Mouse (Mus musculus) heart, adult 18-20 months (tissue): ENCODE data around the gene Smim27. TPM values are rescaled to one million over a fixed set of nuclear protein-coding genes. Genes with fewer than 3 reads are reported as not detected.

Source experiments
- total RNA-seq, 2 experiments: library from RNA; stranded (reverse); gene quantifications; 2 replicates each; pipeline ENCODE4 v1.2.3; 2021

Smim27 gene
- total RNA-seq, 2 experiments from 2014 or later: 38.5 to 43.6 TPM

Other genes starting within 250 kb of the Smim27 start
- 10 to 100 TPM; 28.6 to 34.8 TPM for gene Aco1, start 126.5 kb upstream of the Smim27 start, total RNA-seq
- gene Ddx58, start 29.8 kb upstream of the Smim27 start, total RNA-seq: 1 to 10 TPM; 7.6 to 8.5 TPM
- 10 to 100 TPM in 1 of 2 experiments, 1 to 10 TPM in 1; 9.6 to 10.0 TPM for gene Topors, start 271 bp downstream of the Smim27 start, total RNA-seq
- 100 to 1,000 TPM; 498 to 550 TPM for gene Ndufb6, start 9.8 kb downstream of the Smim27 start, total RNA-seq
- not detected for gene Tmem215, start 202.6 kb downstream of the Smim27 start, total RNA-seq